Mouse (Mus musculus) brain, embryonic 18.5 days (tissue): ENCODE data around the gene Obp1b.
"Not testable (repeated sequence)": the region's sequence is repeated elsewhere in the genome, so short reads cannot be mapped to it uniquely, and the experiment has no call there.

Experiments used
- DNase-seq: peaks from one replicate; pipeline ENCODE4 v3.0.0-alpha.2; 2012; ENCODE audit warnings: low read depth, low spot score

The Obp1b gene

GRCm38 (mm10) chrX:78186477-78186876 lies at the start of gene Obp1b:
Gene Obp1b, plus strand, starts transcription at chrX:78186777.
- not testable (repeated sequence) for DNase-seq

GRCm38 (mm10) chrX:78202220-78202619 lies 15.6 kb downstream of the Obp1b start:
- DNase-seq = not testable (repeated sequence)

- DNase-seq = no peak
Observed at GRCm38 (mm10) chrX:78202829-78203228, 16.3 kb downstream of the Obp1b start.
